Mouse (Mus musculus) spleen, postnatal 4 days (tissue): ENCODE data around the gene Lpp.

Source experiments
- DNase-seq, 2 experiments: peaks; one replicate each; pipeline ENCODE4 v3.0.0; 2022; ENCODE audit warnings: low spot score in 2 of 2

Lpp gene

GRCm38 (mm10) chr16:24875661-24876060 lies 482.4 kb downstream of the Lpp start:
- DNase-seq = no peak

DNA sequence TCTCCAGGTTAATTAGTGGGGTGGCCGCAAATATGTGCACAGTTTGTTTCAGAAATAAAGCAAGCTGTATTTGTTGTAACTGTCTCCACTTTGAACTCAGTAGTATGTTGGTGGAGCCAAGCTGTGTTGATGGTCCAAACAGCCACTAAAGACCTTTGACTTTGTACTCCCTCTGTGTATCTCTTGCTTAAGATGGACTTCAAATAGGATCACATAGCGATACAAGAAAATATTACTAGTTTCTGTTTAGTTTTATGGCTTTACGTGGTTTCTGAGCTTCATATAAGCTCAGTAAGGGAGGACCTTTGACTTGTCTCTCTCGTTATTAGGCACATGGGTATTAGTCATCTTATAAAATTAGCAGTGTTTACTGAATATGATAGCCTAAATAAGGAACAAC lies 485.7 kb downstream of the Lpp start:
- DNase-seq = no peak

GRCm38 (mm10) chr16:24880698-24881097 lies 487.4 kb downstream of the Lpp start:
- no peak for DNase-seq

DNA sequence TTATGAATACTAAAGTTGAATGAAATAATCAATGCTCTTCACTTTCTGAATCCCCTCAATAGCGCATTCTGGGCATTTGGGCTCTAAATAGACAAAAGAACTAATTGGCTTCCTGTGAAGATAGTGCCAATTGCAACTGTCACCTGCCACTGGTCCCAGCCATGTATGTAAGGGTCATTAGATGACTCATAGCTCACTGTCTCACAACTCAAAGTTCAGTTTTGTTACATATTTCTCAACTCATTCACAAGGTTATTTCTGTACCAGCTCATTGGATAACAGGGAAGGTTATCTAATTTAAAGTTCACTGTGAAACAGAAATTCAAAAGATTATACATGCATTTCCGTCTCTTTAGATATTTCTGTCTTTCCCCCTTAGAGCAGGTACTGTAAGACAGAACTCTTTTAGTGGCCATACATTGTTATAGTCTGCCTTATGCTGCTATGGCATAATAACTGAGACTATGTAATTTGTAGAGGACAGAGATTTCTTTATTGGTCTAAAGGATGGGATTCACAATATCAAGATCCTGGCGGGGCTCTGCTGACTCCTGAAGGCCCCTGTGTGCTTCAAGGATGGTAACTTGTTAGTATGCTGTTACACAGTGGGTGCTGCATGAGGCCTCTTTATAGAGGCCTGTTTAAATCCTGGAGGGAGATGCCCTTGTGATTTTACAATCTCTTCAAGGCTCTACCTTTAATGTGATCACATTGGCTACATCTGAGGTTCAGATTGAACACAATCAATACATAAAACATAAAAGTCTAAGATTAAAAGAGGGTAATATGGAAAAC lies 488.9 kb downstream of the Lpp start:
- DNase-seq = no peak

DNA sequence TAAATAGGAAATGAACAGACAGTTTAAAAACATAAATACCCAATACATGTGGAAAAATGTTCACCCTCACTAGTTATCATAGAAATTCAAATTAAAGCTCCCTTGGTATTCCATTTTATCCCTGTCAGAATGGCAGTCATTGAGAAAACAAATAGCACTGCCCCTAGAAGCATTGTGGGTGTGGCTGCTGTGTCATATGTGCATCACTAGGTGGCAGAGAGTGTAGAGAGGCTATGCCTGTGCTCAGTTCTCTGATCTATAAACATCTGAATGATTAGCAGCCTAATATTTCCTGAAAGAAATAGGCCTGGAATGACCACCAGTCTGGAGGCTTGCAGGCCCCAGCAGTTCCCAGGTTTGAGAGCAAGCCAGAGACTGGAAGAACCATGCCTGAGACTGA lies 490.7 kb downstream of the Lpp start:
- DNase-seq = no peak

DNA sequence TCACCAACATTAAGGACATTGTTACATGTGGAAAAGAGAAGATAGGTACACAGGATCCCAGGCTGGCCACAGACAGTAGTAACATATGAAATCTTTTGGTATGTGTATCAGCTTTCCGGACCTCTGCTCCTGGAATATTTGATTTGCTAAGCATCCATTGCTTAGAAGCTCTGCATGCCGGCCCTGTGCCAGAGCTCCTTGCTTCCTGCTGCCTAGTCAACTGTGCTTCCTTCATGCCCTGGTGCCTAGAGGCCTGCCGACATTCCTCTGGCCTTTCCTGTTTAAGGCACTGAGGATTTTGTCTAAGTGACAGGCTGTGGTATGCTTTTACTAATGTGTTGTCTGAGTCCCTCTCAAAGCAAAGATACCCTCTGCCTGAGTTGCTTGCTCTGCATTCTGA lies 493.0 kb downstream of the Lpp start:
- no peak for DNase-seq

- no peak for DNase-seq
Observed at GRCm38 (mm10) chr16:24886943-24887342, 493.6 kb downstream of the Lpp start.

GRCm38 (mm10) chr16:24891453-24891852 lies 498.1 kb downstream of the Lpp start:
- no peak for DNase-seq

DNA sequence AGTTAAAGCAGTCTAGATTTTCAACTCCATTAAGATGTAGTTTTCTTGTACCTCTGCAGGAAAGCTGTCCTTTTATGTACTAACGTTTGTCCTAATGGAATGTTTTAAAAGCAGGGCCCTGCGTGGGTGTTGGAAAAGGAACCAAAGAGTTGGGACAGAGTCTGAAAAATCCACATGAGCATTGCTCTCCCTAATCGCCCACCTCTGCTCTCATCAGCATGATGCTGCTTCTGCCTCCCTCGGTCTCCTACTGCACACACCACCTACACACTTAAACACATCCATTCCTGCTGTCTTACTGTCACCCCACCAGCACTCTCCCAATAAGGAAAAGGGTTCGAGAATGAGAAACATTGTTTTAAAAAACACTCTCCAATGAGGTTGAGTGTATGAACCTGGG lies 501.9 kb downstream of the Lpp start:
- no peak for DNase-seq

DNA sequence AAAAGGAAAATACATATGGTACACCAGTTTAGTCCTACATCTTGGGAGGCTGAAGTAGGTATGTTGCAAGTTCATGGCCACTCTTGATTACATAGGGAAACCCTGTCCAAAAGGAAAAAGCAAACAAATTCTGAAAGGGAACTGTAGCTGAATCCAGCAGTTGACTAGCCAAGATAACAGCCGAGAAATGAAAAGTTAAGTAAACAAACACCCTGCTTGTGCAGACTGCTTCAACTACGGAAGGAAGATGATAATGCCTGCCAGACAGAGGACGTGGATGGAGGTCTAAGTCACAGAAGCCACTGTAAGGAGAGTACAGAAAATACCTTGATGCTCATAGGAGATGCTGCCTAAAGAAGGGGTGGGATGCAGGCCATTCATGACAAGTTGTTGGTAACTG lies 504.3 kb downstream of the Lpp start:
- DNase-seq = no peak

DNA sequence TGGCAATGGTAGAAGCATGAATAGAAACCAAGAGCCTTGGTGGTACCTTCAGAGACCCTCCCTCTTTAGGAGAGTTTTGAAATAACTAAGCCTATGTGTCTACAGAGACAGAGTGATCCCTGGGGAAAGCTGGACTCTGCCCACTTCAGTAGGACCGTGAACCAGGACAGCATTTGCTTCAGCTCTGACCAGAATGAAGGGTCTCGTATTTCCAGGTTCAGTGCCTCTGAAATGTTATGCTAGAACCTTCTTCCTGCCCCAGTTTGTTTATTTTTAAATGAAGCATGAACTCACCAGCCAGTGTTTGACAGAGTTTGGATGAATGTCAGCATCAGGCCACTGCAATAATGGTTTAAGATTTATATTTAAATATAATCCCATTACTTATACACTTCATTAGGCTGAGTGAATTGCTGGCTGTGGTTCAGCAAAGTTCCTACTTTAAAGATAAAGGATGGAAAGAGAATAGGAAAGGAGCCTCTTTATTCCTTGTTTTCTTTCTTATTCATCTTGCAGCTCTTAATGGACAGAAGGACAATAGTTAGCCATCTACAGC lies 507.0 kb downstream of the Lpp start:
- no peak for DNase-seq

DNA sequence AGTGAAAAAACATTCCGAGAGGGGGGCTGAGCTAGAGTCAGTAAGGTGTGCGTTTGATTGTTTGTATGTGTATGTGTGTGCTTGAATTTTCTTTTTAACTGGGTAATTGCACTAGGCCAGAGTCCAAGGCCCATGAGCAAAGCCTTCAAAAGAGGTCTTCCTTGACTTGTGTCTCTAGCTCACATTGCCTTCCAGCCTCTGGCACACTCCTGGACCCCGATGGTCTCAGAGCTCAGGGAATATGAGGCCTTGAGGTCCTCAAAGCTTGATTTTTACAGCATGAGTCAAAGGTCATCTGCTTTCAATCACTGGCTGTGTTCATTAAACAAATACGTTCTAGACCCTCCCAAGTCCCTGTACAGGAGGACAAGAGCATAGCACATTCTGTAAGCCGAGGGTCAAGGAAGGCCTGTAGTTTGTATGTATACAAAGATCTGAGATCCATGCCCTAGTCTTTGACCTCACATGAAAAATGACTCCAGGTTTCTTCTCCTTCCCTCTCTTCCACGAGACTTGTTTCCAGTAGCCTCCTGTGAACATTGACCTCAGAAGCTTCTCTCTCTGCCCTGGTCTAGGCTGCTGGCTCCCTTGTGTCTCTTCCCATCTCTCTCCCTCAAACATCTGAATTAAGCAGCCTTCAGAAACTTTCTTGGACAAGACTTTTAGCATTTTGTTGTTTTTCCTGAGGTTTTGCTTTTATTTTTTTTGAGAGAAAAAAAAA lies 508.0 kb downstream of the Lpp start:
- DNase-seq = no peak

DNA sequence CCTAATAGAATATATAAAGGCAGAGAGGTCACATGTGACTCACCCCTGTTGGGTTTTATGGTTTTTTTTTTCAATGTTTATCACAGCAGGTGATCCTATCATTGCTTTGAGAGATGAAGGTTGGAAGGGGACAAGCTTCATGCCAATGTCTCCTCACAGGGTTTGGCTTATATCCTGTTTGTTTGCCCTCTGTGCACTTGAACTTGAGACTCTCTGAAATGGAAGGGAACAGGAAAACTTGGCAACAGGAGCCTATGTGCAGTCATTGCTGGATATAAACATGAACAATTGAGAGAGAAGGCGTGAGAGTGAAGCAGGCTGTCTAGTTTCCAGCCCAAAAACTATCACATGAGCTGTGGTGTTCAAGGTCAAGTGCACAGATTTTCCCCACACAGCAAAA lies 508.8 kb downstream of the Lpp start:
- DNase-seq = no peak

DNA sequence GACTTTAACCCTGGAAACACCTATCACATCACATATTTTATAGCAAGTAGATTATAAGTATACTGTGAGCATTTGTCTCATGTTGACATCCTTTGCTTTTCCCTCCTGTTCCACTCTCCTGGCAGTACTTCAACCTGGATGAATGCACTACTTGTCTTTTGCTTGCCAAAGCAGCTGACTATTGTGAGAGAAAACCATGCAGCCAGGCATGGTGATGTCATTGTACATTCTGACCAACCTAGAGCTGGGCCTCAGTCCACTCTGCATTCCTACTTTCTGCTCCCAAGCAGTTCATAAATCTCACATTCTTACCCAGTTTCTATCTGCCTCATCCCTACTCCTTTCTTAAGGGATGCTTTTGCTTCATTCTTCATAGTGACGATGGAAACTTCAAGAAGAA lies 515.6 kb downstream of the Lpp start:
- DNase-seq = no peak

DNA sequence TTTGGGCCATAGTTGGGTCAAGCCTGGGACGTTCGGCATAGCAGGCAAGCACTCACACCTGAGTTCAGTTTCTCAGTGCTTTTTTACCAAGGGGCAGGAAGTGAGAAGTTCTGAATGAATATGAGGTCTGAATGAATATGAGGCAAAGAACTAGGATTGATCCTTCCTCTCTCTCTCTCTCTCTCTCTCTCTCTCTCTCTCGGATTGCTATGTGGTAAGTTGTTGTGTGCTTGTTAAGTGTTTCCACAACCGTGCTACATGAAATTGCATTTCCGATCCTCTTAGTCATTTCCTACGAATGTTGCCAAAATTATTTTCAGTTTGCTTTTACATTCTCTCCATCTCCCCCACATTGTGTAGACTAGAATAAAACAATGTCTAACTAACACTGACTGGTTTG lies 517.0 kb downstream of the Lpp start:
- DNase-seq = no peak

DNA sequence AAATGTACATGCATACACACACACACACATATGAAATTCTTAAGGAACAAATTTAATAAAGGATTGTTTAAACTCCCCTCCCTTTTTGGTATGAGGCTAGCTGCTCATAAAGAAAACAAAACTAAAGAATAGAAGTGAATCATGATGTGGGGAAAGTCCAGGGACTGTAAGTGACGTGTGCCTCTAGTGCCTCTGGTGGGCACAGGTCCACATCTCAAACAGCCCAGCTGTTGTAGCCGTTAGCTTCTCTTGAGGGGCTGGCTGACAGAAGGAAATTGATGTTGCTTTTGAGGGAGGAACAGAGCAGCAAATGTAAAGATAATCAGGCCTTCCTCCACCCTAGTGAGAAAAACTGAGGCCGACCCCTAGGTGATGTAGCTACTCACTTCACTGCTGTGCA lies 517.5 kb downstream of the Lpp start:
- no peak for DNase-seq

DNA sequence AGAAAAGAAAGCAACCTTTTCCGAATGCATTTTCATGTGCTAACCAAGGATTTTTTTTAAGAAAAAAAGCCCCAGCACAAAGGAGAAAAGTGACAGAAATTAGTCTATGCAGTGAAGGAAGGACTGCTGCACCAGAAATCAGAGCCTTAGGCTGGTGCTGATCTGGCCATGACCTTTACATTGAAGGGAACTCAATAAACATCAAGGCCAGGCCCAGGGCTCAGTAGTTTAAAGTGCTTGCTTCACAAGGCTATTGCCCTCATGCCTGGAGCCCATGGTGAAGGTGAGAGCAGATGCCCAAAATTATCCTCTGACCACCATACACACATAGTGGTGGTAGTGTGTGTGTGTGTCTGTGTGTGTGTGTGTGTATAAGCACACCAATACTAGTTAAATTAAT lies 519.1 kb downstream of the Lpp start:
- no peak for DNase-seq

DNA sequence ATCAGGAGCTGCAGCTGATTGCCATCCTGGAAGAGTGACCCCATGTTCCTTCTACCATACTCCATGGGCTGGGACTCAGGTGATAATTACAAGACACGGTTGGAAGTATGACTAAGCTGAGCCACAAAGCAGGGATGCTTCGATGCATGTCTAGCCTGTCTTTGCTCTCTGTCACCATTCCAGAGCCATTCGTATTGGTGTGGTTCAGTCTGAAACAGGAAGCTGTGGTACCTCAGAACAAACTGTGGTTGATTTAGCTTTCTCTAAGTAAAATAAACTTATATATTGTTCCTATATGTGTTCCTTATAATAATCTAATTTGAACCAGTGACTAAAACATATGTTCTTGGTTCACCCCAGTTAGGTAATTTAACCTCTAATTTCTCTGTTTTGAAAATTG lies 519.7 kb downstream of the Lpp start:
- DNase-seq = no peak

DNA sequence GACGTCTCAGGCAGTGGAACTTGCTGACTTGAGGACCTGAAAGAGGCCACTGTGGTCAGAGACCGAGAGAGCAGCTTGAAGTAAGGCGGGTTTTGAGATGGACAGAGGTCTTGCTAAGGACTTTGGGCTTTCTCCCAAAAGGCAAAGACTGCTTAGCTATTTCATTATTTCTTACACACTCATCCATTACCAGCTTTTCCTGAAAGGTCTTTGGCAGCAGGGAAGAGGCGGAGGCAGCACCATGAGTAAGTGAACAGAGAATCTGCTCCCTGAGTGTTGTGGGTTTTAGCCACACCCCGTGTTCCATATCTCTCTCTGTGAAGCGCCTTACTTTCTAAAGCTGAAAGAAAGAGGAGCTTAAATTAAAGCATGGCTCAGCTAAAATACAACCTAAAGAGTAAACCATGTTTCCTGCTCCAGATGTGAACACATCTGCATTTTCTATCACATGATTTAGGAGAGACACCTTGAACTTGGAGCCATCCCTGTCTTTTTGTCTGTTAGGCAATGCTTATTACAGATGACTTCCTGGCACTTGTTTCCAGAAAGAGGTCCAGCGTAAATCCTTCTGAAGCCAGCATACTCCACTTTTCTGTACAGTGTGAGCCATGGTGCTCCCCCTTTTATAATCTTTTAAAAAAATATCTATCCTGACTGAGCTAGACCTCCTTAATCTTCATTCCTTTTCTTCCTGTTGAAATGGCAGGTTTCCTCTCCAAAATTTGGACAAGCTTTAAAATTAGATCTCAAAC lies 520.5 kb downstream of the Lpp start:
- DNase-seq = no peak

DNA sequence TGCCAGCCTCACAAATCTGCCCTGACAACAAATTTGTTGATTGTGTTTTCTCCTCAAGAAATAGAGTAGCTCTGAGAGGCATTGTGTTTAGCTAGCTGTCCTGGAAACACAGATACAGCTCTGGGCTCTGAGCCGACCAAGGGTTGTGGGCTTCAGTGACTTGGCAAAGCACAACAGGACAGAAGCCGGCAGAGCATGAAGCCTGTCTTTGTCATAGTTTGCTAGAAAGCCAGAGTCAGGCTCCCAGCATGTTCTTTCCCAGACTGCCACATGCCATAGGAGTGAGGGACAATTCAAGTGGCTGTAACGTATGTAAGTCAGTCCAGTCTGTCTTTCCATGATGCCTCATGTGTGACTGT lies 521.1 kb downstream of the Lpp start:
- no peak for DNase-seq

- DNase-seq = no peak
Observed at GRCm38 (mm10) chr16:24915470-24915869, 522.2 kb downstream of the Lpp start.

- DNase-seq = no peak
Observed at GRCm38 (mm10) chr16:24919349-24920012, 526.2 kb downstream of the Lpp start.
